Mouse (Mus musculus) liver, adult 2 months (tissue): Measurements from ENCODE around the gene Nt5c2. TPM values are rescaled to one million over a fixed set of nuclear protein-coding genes. Genes with fewer than 3 reads are reported as not detected.

Experiments used
- DNase-seq: peaks from one replicate; pipeline ENCODE4 v3.0.0-alpha.2; 2011; ENCODE audit warnings: low read depth, low spot score; ENCODE audit errors: extremely low read depth
- H3K27ac ChIP-seq: fragments of 200-500 bp; replicated peaks from 2 replicates; pipeline ENCODE4 v1.5.1; 2012; ENCODE audit warnings: low read depth, mild to moderate bottlenecking, control low read depth, inconsistent platforms, low read length; ENCODE audit not compliant: insufficient read depth
- H3K27me3 ChIP-seq: fragments of 200-500 bp; 2 replicates; pipeline ENCODE4 v1.6.1; 2012; ENCODE audit warnings: mild to moderate bottlenecking, moderate library complexity, low read length, inconsistent platforms; ENCODE audit not compliant: control insufficient read depth, insufficient read depth
- H3K36me3 ChIP-seq: fragments of 200-500 bp; 2 replicates; pipeline ENCODE4 v1.6.1; 2012; ENCODE audit warnings: low read length, inconsistent platforms; ENCODE audit not compliant: control insufficient read depth, insufficient read depth
- H3K4me1 ChIP-seq: fragments of 200-500 bp; 2 replicates; pipeline ENCODE4 v1.6.1; 2011; ENCODE audit warnings: low read length; ENCODE audit not compliant: control insufficient read depth, insufficient read depth
- H3K4me3 ChIP-seq: fragments of 200-500 bp; 2 replicates; pipeline ENCODE4 v1.5.1; 2011; ENCODE audit warnings: low read depth, mild to moderate bottlenecking, control low read depth, low read length, moderate library complexity; ENCODE audit not compliant: insufficient read depth
- H3K79me2 ChIP-seq: fragments of 200-500 bp; 2 replicates; pipeline ENCODE4 v1.6.1; 2012; ENCODE audit warnings: inconsistent platforms, mild to moderate bottlenecking, low read length, moderate library complexity; ENCODE audit not compliant: control insufficient read depth, insufficient read depth
- H3K9ac ChIP-seq: fragments of 200-500 bp; 2 replicates; pipeline ENCODE4 v1.6.1; 2012; ENCODE audit warnings: low read depth, mild to moderate bottlenecking, control low read depth, inconsistent platforms, low read length
- CTCF ChIP-seq: fragments of 200-500 bp; IDR thresholded peaks from 2 replicates; pipeline ENCODE4 v1.5.1; 2011; ENCODE audit warnings: low read depth, low read length, control low read depth
- POLR2A ChIP-seq: fragments of 200-500 bp; IDR thresholded peaks from 2 replicates; pipeline ENCODE4 v1.6.1; 2011; ENCODE audit warnings: low read length, control low read depth; ENCODE audit not compliant: insufficient read depth; ENCODE audit errors: extremely low read depth
- WGBS: fragments of 180-500 bp; shearing (Covaris S2); methylation state at CpG from one replicate; pipeline ENCODE4 v1.1.7; 2018; 5-methylcytosine and 5-hydroxymethylcytosine counted together
- polyA plus RNA-seq: library from polyadenylated mRNA; depleted of rRNA; stranded (reverse); fragments of >200 nt; gene quantifications from 2 replicates; pipeline ENCODE4 v1.2.3, GENCODE M21; 2012
- total RNA-seq: library from RNA; depleted of rRNA; stranded (reverse); fragments of >200 nt; gene quantifications from 2 replicates; pipeline ENCODE4 v1.2.3, GENCODE M21; 2014

Nt5c2 gene
- total and polyA plus RNA-seq, 2 experiments, result 7.5 to 12.6 TPM

- H3K4me3 ChIP-seq, result no peak overlapping the region
- no peak overlapping the region for H3K27ac ChIP-seq
- no peaks in the 10 kb centered on the region for H3K27me3 ChIP-seq
- no peaks in the 10 kb centered on the region for H3K79me2 ChIP-seq
- WGBS, result 86% methylated on average over 6 of the region's 6 CpGs
- no peak for DNase-seq
- H3K36me3 ChIP-seq, result no peaks in the 10 kb centered on the region
- H3K4me1 ChIP-seq, result peaks cover 32% of the 10 kb centered on the region
- no peak for TF ChIP-seq POLR2A
- TF ChIP-seq CTCF, result no peak
- H3K9ac ChIP-seq, result no peak overlapping the region
These were observed 37.5 kb downstream of the Nt5c2 start for GRCm38 (mm10) chr19:46977460-46977859.

- Histone ChIP-seq H3K4me1 (peaks cover 25% of the 10 kb centered on the region), H3K79me2 (no peaks in the 10 kb centered on the region), H3K36me3 (no peaks in the 10 kb centered on the region), H3K9ac (no peak overlapping the region), H3K27ac (no peak overlapping the region), H3K4me3 (no peak overlapping the region), H3K27me3 (no peaks in the 10 kb centered on the region)
- DNase-seq, result no peak
- 82% methylated on average over 2 of the region's 2 CpGs for WGBS
- TF ChIP-seq POLR2A, result no peak
- TF ChIP-seq CTCF, result no peak
These were observed 38.2 kb downstream of the Nt5c2 start for GRCm38 (mm10) chr19:46976743-46977142.

GRCm38 (mm10) chr19:46975997-46976396 is 39.0 kb downstream of the Nt5c2 start:
- no peak overlapping the region for H3K9ac ChIP-seq
- 25% methylated on average over 8 of the region's 8 CpGs for WGBS
- no peak overlapping the region for H3K4me3 ChIP-seq
- peaks cover 26% of the 10 kb centered on the region for H3K4me1 ChIP-seq
- H3K27ac ChIP-seq, result peak overlapping the region; percentile 61
- H3K36me3 ChIP-seq, result no peaks in the 10 kb centered on the region
- H3K79me2 ChIP-seq, result no peaks in the 10 kb centered on the region
- TF ChIP-seq POLR2A, result no peak
- no peak for DNase-seq
- H3K27me3 ChIP-seq, result no peaks in the 10 kb centered on the region

- Histone ChIP-seq H3K79me2 (no peaks in the 10 kb centered on the region), H3K4me3 (no peak overlapping the region), H3K27ac (peak overlapping the region; percentile 61), H3K36me3 (no peaks in the 10 kb centered on the region), H3K27me3 (no peaks in the 10 kb centered on the region), H3K4me1 (peaks cover 27% of the 10 kb centered on the region), H3K9ac (no peak overlapping the region)
- TF ChIP-seq POLR2A (no peak), CTCF (no peak)
- peak; percentile 99 for DNase-seq
- 13% methylated on average over 4 of the region's 4 CpGs for WGBS
These were observed 39.4 kb downstream of the Nt5c2 start for GRCm38 (mm10) chr19:46975565-46975964.

- no peak for TF ChIP-seq CTCF
- TF ChIP-seq POLR2A, result no peak
- Histone ChIP-seq H3K27me3 (no peaks in the 10 kb centered on the region), H3K4me3 (no peak overlapping the region), H3K4me1 (peaks cover 30% of the 10 kb centered on the region), H3K27ac (no peak overlapping the region), H3K36me3 (no peaks in the 10 kb centered on the region), H3K79me2 (no peaks in the 10 kb centered on the region), H3K9ac (no peak overlapping the region)
- WGBS, result 96% methylated on average over 3 of the region's 3 CpGs
- no peak for DNase-seq
These were observed 42.8 kb downstream of the Nt5c2 start for GRCm38 (mm10) chr19:46972159-46972558.

- Histone ChIP-seq H3K27ac (peak overlapping the region; percentile 79; the same call in 1 of the 2 replicates), H3K79me2 (no peaks in the 10 kb centered on the region), H3K36me3 (no peaks in the 10 kb centered on the region), H3K4me3 (no peak overlapping the region), H3K4me1 (peaks cover 30% of the 10 kb centered on the region), H3K9ac (no peak overlapping the region), H3K27me3 (no peaks in the 10 kb centered on the region)
- no peak for DNase-seq
- WGBS, result 80% methylated on average over 9 of the region's 9 CpGs
- TF ChIP-seq CTCF (no peak), POLR2A (no peak)
These were observed 43.2 kb downstream of the Nt5c2 start for GRCm38 (mm10) chr19:46971712-46972111.
